Mouse (Mus musculus): ENCODE results near the gene Olfr133. TPM values are rescaled to one million over a fixed set of nuclear protein-coding genes. Genes with fewer than 3 reads are reported as not detected.
"Not testable (repeated sequence)": the region's sequence is repeated elsewhere in the genome, so short reads cannot be mapped to it uniquely, and the experiment has no call there.

Gene Olfr133
- total RNA-seq (2021) = not detected
- long read RNA-seq, experiment 1 = 0 reads
- long read RNA-seq, experiment 2 = 0 reads

GRCm38 (mm10) chr17:38144981-38145380, at the start of gene Olfr133:
TSS of gene Olfr133 (plus strand) at chr17:38145281.
- intact Hi-C loops (cut with DNase I; ENCODE audit: low total_unique reads) = no loop called here

GRCm38 (mm10) chr17:38124199-38124598, 20.9 kb upstream of the Olfr133 start:
- intact Hi-C loops (cut with DNase I; ENCODE audit: low total_unique reads); DNase-seq: not testable (repeated sequence)

More at GRCm38 (mm10) chr17:38144981-38145380, at the start of gene Olfr133:
- no peak for DNase-seq

- DNase-seq; intact Hi-C loops (cut with DNase I; ENCODE audit: low total_unique reads): not testable (repeated sequence)
Observed at GRCm38 (mm10) chr17:38125371-38125770, 19.7 kb upstream of the Olfr133 start.

- no peak for DNase-seq
- intact Hi-C loops (cut with DNase I; ENCODE audit: low total_unique reads) = no loop called here
Observed at GRCm38 (mm10) chr17:38134426-38134825, 10.7 kb upstream of the Olfr133 start, which contains the start of gene Olfr132. TSS of gene Olfr132 (minus strand) at chr17:38134526.

GRCm38 (mm10) chr17:38171088-38171487, 26.0 kb downstream of the Olfr133 start, which contains the start of gene Olfr134:
TSS of gene Olfr134 (plus strand) at chr17:38171388.
- intact Hi-C loops (cut with DNase I; ENCODE audit: low total_unique reads) = no loop called here
- DNase-seq = no peak

Other genes with a start within 250 kb of the Olfr133 start
- gene Olfr127, start 244.8 kb upstream of the Olfr133 start, total RNA-seq (2021) = not detected
- not detected for gene Olfr128, start 224.7 kb upstream of the Olfr133 start, total RNA-seq (2021)
- gene Olfr761, start 192.2 kb upstream of the Olfr133 start, total RNA-seq (2021) = not detected
- gene Olfr129, start 85.2 kb upstream of the Olfr133 start, total RNA-seq (2021) = not detected
- not detected for gene Olfr130, start 81.4 kb upstream of the Olfr133 start, total RNA-seq (2021)
- not detected for gene Olfr131, start 56.6 kb upstream of the Olfr133 start, total RNA-seq (2021)
- gene Olfr132, start 10.8 kb upstream of the Olfr133 start, total RNA-seq (2021) = not detected
- not detected for gene Olfr134, start 26.1 kb downstream of the Olfr133 start, total RNA-seq (2021)
- not detected for gene Olfr135, start 59.1 kb downstream of the Olfr133 start, total RNA-seq (2021)
- gene Olfr138, start 115.8 kb downstream of the Olfr133 start, total RNA-seq (2021) = not detected
- not detected for gene Olfr137, start 162.3 kb downstream of the Olfr133 start, total RNA-seq (2021)
- not detected for gene Olfr136, start 184.6 kb downstream of the Olfr133 start, total RNA-seq (2021)

Data from gastrocnemius, postnatal 14 days (tissue).